Mouse (Mus musculus): ENCODE measurements around the gene Ccdc8. TPM values are rescaled to one million over a fixed set of nuclear protein-coding genes. Genes with fewer than 3 reads are reported as not detected.

Gene Ccdc8
- polyA plus RNA-seq, 1 experiment, result 0.81 TPM

DNA sequence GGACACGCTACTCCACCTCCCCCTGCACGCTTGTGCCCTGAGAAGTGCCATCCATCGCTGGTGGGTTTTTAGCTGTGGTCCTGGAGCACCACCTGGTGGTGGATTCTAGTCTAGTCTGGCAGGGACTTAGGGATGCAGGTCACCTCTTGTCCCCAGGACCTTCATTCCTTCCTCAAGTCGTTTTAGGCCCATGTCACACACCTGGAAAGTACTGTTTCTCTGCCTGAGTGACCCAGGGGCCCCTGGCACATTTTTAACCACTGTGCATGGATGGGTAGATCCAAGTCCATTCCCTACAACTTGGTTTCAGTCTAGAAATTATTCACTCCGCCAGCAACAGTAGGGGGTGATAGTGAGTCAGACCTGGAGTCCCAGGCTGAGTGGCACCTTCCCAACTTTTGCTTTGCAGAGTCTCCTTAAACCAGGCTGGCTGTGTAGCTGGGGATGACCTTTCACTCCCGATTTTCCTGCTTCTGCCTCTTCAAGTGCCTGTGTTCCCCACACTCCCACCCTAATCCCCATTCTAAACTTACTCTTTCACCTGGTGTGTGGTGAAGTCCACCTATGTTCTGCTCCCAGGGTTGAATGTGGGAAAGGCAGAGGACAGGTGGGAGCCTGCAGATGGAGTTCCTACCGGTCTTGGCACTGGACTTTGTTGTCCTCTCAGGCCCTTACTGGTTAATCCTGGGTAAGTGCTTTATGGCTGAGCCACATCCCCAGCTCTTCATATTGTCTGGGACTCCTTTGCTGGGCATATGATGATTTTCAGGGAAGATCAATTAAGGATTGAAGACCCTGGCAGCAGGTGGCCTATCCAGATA, 10.1 kb downstream of the Ccdc8 start:
- Histone ChIP-seq H3K4me3 (ENCODE audit: insufficient read depth, low read depth, low read length) (no peak overlapping the region), H3K36me3 (ENCODE audit: control insufficient read depth, insufficient read depth, low read length) (no peaks in the 10 kb centered on the region), H3K4me1 (ENCODE audit: control insufficient read depth, insufficient read depth, low read length) (peaks cover 12% of the 10 kb centered on the region), H3K27ac (ENCODE audit: insufficient read depth, low read depth, low read length) (peak overlapping the region; percentile 83), H3K27me3 (replicated peaks; ENCODE audit: control insufficient read depth, insufficient read depth, low read length) (no peaks in the 10 kb centered on the region)
- TF ChIP-seq CTCF (conservative IDR thresholded peaks at IDR 0.05; ENCODE audit: insufficient read depth, insufficient read length, low read depth, low read length) (peak; percentile 85), POLR2A (IDR thresholded peaks at IDR 0.05; ENCODE audit: low read depth, low read length) (no peak)
- peak; percentile 92 for DNase-seq
- 8% methylated on average over 7 of the region's 7 CpGs for WGBS

DNA sequence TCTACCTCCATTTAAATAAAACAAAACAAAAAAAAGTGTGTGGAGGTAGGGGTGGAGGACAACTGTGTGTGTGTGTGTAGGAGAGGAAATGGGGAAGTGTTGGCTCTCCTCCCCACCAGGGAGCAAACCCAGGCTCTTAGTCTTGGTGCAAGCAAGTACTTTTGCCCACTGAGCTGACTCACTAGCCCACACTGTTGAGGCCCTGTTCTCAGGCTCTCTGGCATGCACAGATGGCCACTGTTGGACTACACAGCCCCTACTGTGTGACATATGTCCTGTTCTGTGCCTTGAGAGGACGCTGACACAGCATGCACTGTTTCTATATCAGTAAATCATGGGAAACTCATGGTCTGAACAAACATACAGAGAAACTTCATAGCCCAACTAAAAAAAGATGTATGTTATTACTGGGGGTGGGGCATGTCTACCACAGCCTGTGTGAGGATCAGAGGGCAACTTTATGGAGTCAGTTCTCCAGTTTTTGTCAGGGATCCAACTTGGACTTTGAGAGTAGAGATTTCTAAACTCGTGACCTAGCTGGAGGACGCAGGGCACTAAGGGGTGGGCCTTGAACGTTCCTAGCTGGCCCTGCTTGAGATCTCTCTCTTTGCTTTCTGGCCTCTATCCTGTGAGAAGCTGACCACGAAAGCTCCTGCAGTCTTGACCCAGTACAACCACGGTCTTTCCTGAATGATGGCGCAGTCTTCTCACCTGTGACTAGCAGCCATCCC, 10.9 kb downstream of the Ccdc8 start:
- Histone ChIP-seq H3K4me1 (ENCODE audit: control insufficient read depth, insufficient read depth, low read length) (peaks cover 12% of the 10 kb centered on the region), H3K36me3 (ENCODE audit: control insufficient read depth, insufficient read depth, low read length) (no peaks in the 10 kb centered on the region), H3K27me3 (replicated peaks; ENCODE audit: control insufficient read depth, insufficient read depth, low read length) (no peaks in the 10 kb centered on the region), H3K27ac (ENCODE audit: insufficient read depth, low read depth, low read length) (peak overlapping the region; percentile 83), H3K4me3 (ENCODE audit: insufficient read depth, low read depth, low read length) (no peak overlapping the region)
- DNase-seq, result peak; percentile 87
- no peak for TF ChIP-seq POLR2A (IDR thresholded peaks at IDR 0.05; ENCODE audit: low read depth, low read length)
- TF ChIP-seq CTCF (conservative IDR thresholded peaks at IDR 0.05; ENCODE audit: insufficient read depth, insufficient read length, low read depth, low read length), result no peak
- WGBS, result 41% methylated on average over 7 of the region's 7 CpGs

DNA sequence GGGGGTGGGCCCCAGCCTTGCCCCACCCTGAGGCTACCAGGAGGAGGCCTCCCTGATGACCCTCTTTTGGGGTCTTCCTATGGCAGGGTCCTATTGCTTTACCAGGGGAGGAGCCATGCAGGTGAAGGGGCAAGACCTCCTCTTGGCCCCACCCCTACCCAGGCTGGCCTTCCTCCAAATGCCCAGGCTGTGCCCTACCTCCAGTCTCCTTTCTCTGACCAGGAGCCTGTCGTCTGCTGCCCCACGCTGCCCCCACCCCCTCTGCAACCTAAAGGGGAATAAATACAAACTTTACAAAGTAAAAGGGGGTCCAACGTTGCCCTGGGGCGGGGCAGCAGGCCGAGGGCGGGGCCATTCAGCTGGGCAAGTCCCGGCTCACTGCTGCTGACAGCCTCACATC, 12.2 kb downstream of the Ccdc8 start:
- H3K36me3 ChIP-seq (ENCODE audit: control insufficient read depth, insufficient read depth, low read length), result 0 out of 2 replicates have a peak, but pooled peaks cover 2% of the 10 kb centered on the region
- no peak overlapping the region for H3K27ac ChIP-seq (ENCODE audit: insufficient read depth, low read depth, low read length)
- TF ChIP-seq CTCF (conservative IDR thresholded peaks at IDR 0.05; ENCODE audit: insufficient read depth, insufficient read length, low read depth, low read length) (no peak), POLR2A (IDR thresholded peaks at IDR 0.05; ENCODE audit: low read depth, low read length) (no peak)
- 60% methylated on average over 7 of the region's 7 CpGs for WGBS
- H3K4me3 ChIP-seq (ENCODE audit: insufficient read depth, low read depth, low read length), result no peak overlapping the region
- H3K27me3 ChIP-seq (replicated peaks; ENCODE audit: control insufficient read depth, insufficient read depth, low read length), result no peaks in the 10 kb centered on the region
- H3K4me1 ChIP-seq (ENCODE audit: control insufficient read depth, insufficient read depth, low read length), result peaks cover 12% of the 10 kb centered on the region
- DNase-seq, result peak; percentile 57

DNA sequence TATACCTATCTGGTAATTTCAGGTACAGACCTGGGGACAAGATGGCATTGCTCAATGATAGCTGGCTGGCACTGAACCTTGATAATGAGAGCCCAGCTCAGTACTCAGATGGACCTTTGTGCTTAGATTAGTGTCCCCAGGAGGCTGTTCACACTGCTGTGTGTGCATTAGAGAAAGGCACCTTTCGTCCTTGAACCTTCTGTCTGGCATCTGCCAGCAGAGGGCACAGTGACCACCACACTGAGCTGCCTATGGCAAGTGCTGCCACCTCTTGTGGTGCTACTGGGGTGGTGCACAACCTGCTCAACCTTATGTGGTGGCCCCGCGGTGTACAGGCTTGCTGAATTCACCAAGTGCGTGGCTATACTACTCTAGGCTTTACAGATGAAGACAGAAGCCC, 14.8 kb downstream of the Ccdc8 start:
- Histone ChIP-seq H3K36me3 (ENCODE audit: control insufficient read depth, insufficient read depth, low read length) (0 out of 2 replicates have a peak, but pooled peaks cover 2% of the 10 kb centered on the region), H3K4me1 (ENCODE audit: control insufficient read depth, insufficient read depth, low read length) (peaks cover 12% of the 10 kb centered on the region), H3K27me3 (replicated peaks; ENCODE audit: control insufficient read depth, insufficient read depth, low read length) (no peaks in the 10 kb centered on the region), H3K27ac (ENCODE audit: insufficient read depth, low read depth, low read length) (no peak overlapping the region), H3K4me3 (ENCODE audit: insufficient read depth, low read depth, low read length) (no peak overlapping the region)
- WGBS, result 45% methylated on average over 4 of the region's 4 CpGs
- TF ChIP-seq POLR2A (IDR thresholded peaks at IDR 0.05; ENCODE audit: low read depth, low read length) (no peak), CTCF (conservative IDR thresholded peaks at IDR 0.05; ENCODE audit: insufficient read depth, insufficient read length, low read depth, low read length) (peak; percentile 91)
- peak; percentile 61 for DNase-seq

DNA sequence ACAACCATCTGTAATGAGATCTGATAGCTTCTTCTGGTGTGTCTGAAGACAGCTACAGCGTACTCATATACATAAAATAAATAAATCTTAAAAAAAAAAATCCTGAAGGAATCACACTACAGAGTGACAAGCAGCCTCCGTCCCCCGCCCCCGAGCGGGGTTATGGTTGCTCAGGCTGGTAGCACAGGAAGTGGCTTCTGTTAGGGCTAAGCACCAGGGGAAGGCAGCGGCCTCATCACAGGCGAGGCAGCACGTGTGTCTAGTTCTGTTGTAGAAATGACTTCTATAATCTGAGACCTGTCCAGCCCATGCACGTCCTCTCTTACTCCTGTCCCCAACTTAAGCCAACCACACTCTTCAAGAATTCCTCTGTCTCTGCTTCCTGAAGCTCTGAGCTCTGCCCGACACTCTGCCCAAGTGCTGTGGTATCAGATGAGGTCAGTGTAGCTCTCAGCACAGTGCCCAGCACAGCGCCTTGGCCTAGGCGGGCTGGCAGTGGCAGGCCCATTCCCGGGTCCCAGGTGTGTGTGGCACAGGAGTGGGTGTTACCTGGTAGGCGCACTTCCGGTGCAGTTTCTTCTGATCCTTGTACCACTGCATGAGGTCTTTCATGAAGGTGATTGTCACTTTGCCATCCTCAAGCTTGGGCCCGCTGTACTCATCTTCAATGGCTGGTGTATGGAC, 17.0 kb downstream of the Ccdc8 start:
- 0 out of 2 replicates have a peak, but pooled peaks cover 2% of the 10 kb centered on the region for H3K36me3 ChIP-seq (ENCODE audit: control insufficient read depth, insufficient read depth, low read length)

DNA sequence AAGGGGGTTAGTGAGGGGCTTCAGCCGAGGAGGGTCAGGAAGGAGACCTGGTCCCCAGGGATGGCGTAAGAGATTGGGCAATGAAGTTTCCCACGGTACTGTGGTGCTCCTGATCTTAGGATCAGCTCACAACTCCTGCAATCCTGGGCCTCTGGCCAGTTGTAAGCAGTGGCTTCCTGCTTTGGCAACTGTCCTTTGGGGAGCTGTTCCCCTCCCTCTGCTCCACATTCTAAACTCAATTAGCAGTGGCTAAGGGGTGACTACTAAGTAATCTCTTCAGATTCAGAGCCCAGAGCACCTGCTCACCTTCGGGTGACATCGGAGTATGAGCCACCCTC, 17.5 kb downstream of the Ccdc8 start:
- 73% methylated on average over 5 of the region's 5 CpGs for WGBS

More for the DNA sequence above, 17.0 kb downstream of the Ccdc8 start:
- DNase-seq, result no peak
- Histone ChIP-seq H3K27ac (ENCODE audit: insufficient read depth, low read depth, low read length) (no peak overlapping the region), H3K4me1 (ENCODE audit: control insufficient read depth, insufficient read depth, low read length) (peaks cover under 1% of the 10 kb centered on the region; the same call in 1 of the 2 replicates), H3K4me3 (ENCODE audit: insufficient read depth, low read depth, low read length) (no peak overlapping the region), H3K27me3 (replicated peaks; ENCODE audit: control insufficient read depth, insufficient read depth, low read length) (no peaks in the 10 kb centered on the region)
- WGBS, result 84% methylated on average over 16 of the region's 16 CpGs
- TF ChIP-seq CTCF (conservative IDR thresholded peaks at IDR 0.05; ENCODE audit: insufficient read depth, insufficient read length, low read depth, low read length) (no peak), POLR2A (IDR thresholded peaks at IDR 0.05; ENCODE audit: low read depth, low read length) (no peak)

More for the DNA sequence above, 17.5 kb downstream of the Ccdc8 start:
- Histone ChIP-seq H3K36me3 (ENCODE audit: control insufficient read depth, insufficient read depth, low read length) (0 out of 2 replicates have a peak, but pooled peaks cover 2% of the 10 kb centered on the region), H3K4me3 (ENCODE audit: insufficient read depth, low read depth, low read length) (no peak overlapping the region), H3K4me1 (ENCODE audit: control insufficient read depth, insufficient read depth, low read length) (no peaks in the 10 kb centered on the region), H3K27ac (ENCODE audit: insufficient read depth, low read depth, low read length) (no peak overlapping the region), H3K27me3 (replicated peaks; ENCODE audit: control insufficient read depth, insufficient read depth, low read length) (no peaks in the 10 kb centered on the region)
- DNase-seq, result no peak
- TF ChIP-seq CTCF (conservative IDR thresholded peaks at IDR 0.05; ENCODE audit: insufficient read depth, insufficient read length, low read depth, low read length) (no peak), POLR2A (IDR thresholded peaks at IDR 0.05; ENCODE audit: low read depth, low read length) (no peak)
